10 mouse cellular contexts compared by ENCODE assay signal in the genomic region with DNA sequence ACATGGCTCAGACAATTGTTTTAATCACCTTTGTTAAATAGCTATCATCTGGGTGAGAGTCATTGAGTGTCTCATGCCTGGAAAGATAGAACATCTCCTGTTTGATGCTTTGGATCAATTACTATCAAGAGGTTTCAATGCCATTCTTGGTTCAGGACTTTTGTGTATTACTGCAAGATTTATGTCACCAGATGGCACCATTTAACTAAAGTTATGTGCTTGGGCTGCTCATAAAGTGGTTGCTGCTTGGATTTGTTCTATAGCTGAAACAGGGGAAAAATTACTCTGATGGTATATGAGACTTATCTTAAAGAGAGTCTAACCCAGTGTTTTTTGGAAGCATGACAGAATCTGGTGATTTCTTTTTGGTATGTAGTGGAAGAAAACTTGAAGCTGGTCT. TPM values are rescaled to one million over a fixed set of nuclear protein-coding genes. Genes with fewer than 3 reads are reported as not detected.
A peak's percentile ranks its signal among the peaks of the same experiment; 100 is the strongest.
DNase-seq lines count a peak whose midpoint lies in the region; ATAC-seq and TF ChIP-seq lines count a peak whose summit lies in the region.
"Had no signal": no experiment of that assay in that cellular context is flagged by ENCODE, and none has a peak within 500 bp of the region (broad histone marks: within the 10 kb centered on the region; RNA-seq: fewer than 3 reads in every experiment).

No protein-coding gene starts in this region.

- no peak for ATAC-seq in cerebellum, adult (ENCODE audit: insufficient number of reproducible peaks, low FRiP score, low TSS enrichment)
- no peak for ATAC-seq in stomach, postnatal 0 days (ENCODE audit: low FRiP score, low TSS enrichment)
- no peak for ATAC-seq in inflammation-experienced regulatory T-cells, adult 6 months

- H3K4me3 ChIP-seq in kidney, adult 2 months (ENCODE audit: insufficient read depth, low read depth, low read length): no peak overlapping the region
- no peak overlapping the region for H3K4me3 ChIP-seq in stomach, postnatal 0 days (ENCODE audit: low read depth, low read length)

- TF ChIP-seq POLR2A in kidney, adult 2 months (IDR thresholded peaks at IDR 0.05; ENCODE audit: low read depth, low read length): no peak

- DNase-seq in cerebellum, adult 9-10 months: peak; percentile 28
- DNase-seq in kidney, adult 2 months: peak; percentile 27
- no peak for DNase-seq in kidney, adult 8-10 months
- peak; percentile 10 for DNase-seq in right cerebral cortex, adult 18-20 months
- DNase-seq in right cerebral cortex, postnatal 25 days: no peak
- DNase-seq in stomach, postnatal 0 days (ENCODE audit: low spot score): no peak
- DNase-seq: kidney, postnatal 10 days; lung, adult 2 months had no signal

- H3K36me3 ChIP-seq in kidney, adult 2 months (ENCODE audit: control insufficient read depth, insufficient read depth, low read length): no peaks in the 10 kb centered on the region
- no peaks in the 10 kb centered on the region for H3K36me3 ChIP-seq in stomach, postnatal 0 days (ENCODE audit: control insufficient read depth, insufficient read depth, low read length)

- H3K4me1 ChIP-seq in kidney, adult 2 months (ENCODE audit: control insufficient read depth, insufficient read depth, low read length): no peaks in the 10 kb centered on the region
- no peaks in the 10 kb centered on the region for H3K4me1 ChIP-seq in stomach, postnatal 0 days (replicated peaks; ENCODE audit: control insufficient read depth, insufficient read depth)

- H3K9ac ChIP-seq in stomach, postnatal 0 days (ENCODE audit: low read length): no peak overlapping the region

- no peaks in the 10 kb centered on the region for H3K27me3 ChIP-seq in kidney, adult 2 months (replicated peaks; ENCODE audit: control insufficient read depth, insufficient read depth, low read length)
- no peaks in the 10 kb centered on the region for H3K27me3 ChIP-seq in stomach, postnatal 0 days (ENCODE audit: control insufficient read depth, insufficient read depth, low read length)

- H3K9me3 ChIP-seq in stomach, postnatal 0 days (ENCODE audit: control insufficient read depth, low read length): no peaks in the 10 kb centered on the region

- no peak for TF ChIP-seq CTCF in kidney, adult 2 months (conservative IDR thresholded peaks at IDR 0.05; ENCODE audit: insufficient read depth, insufficient read length, low read depth, low read length)
- peak; percentile 69 for TF ChIP-seq CTCF in stomach, postnatal 0 days (IDR thresholded peaks at IDR 0.05; ENCODE audit: low read depth)

- H3K27ac ChIP-seq in kidney, adult 2 months (ENCODE audit: insufficient read depth, low read depth, low read length): no peak overlapping the region
- no peak overlapping the region for H3K27ac ChIP-seq in stomach, postnatal 0 days (replicated peaks)

- H3K4me2 ChIP-seq in stomach, postnatal 0 days (replicated peaks; ENCODE audit: low read depth): no peak overlapping the region

- TF ChIP-seq EP300 in stomach, postnatal 0 days (optimal IDR thresholded peaks at IDR 0.05): no peak

RNA-seq across cellular contexts. Expression of a gene that starts 35.8 kb away (rescaled TPM):
- polyA plus RNA-seq in kidney, adult 2 months (2012; rRNA removed): 1.6 and 2.1 TPM in 2 replicates
- 9.8 and 12.8 TPM in 2 replicates for polyA plus RNA-seq in stomach, postnatal 0 days (2015; fragmentation: Nextera tagmentation; extraction: Ambion mirVana)
- polyA plus RNA-seq in inflammation-experienced regulatory T-cells, adult 6 months (2017; shearing (Covaris generic)): 1 to 10 TPM in 2 of 3 experiments, under 1 TPM in 1; 0.83 to 3.5 (median 1.1) TPM

RNA-seq across cellular contexts. Expression of a gene that starts 36.5 kb away (rescaled TPM):
- 13.6 and 17.2 TPM in 2 replicates for polyA plus RNA-seq in kidney, adult 2 months (2012; rRNA removed)
- 18.9 and 19.3 TPM in 2 replicates for polyA plus RNA-seq in stomach, postnatal 0 days (2015; fragmentation: Nextera tagmentation; extraction: Ambion mirVana)
- polyA plus RNA-seq in inflammation-experienced regulatory T-cells, adult 6 months (2017; shearing (Covaris generic)): 10 to 100 TPM; 35.1 to 38.8 (median 35.9) TPM

RNA-seq across cellular contexts. Expression of a gene that starts 55.3 kb away (rescaled TPM):
- 38.7 and 52.9 TPM in 2 replicates for polyA plus RNA-seq in kidney, adult 2 months (2012; rRNA removed)
- polyA plus RNA-seq in stomach, postnatal 0 days (2015; fragmentation: Nextera tagmentation; extraction: Ambion mirVana): 85.9 and 86.5 TPM in 2 replicates
- polyA plus RNA-seq in inflammation-experienced regulatory T-cells, adult 6 months (2017; shearing (Covaris generic)): 100 to 1,000 TPM in 1 of 3 experiments, 10 to 100 TPM in 2; 72.3 to 107 (median 85.5) TPM

Comparison
In these comparisons a context has a peak if more than half of its experiments do, and no peak if none do; other contexts are left out.
1. DNase-seq: peak in cerebellum, adult 9-10 months (single experiment), kidney, adult 2 months (single experiment) and right cerebral cortex, adult 18-20 months (single experiment); none in kidney, adult 8-10 months (0 of 2), right cerebral cortex, postnatal 25 days (single experiment) and stomach, postnatal 0 days (single experiment).